Mouse (Mus musculus): Measurements from ENCODE around the gene Ift43. TPM values are rescaled to one million over a fixed set of nuclear protein-coding genes. Genes with fewer than 3 reads are reported as not detected.
A peak's percentile ranks its signal among the peaks of the same experiment; 100 is the strongest.

The Ift43 gene
- polyA plus RNA-seq, 1 experiment from 2014 or later = 80.3 TPM

- Histone ChIP-seq H3K4me1 (ENCODE audit: control insufficient read depth, insufficient read depth, low read length) (peaks cover 6% of the 10 kb centered on the region; the same call in 1 of the 2 replicates), H3K9me3 (ENCODE audit: control insufficient read depth, low read length) (no peaks in the 10 kb centered on the region), H3K4me3 (ENCODE audit: low read depth, low read length) (no peak overlapping the region), H3K4me2 (ENCODE audit: low read depth, low read length) (no peak overlapping the region), H3K27me3 (replicated peaks; ENCODE audit: control insufficient read depth, insufficient read depth, low read length) (no peaks in the 10 kb centered on the region), H3K36me3 (ENCODE audit: control insufficient read depth, insufficient read depth, low read length) (peaks cover 24% of the 10 kb centered on the region), H3K27ac (replicated peaks; ENCODE audit: low read depth, low read length) (no peak overlapping the region), H3K9ac (ENCODE audit: low read depth, low read length) (no peak overlapping the region)
- no peak for ATAC-seq (ENCODE audit: low read depth)
- DNase-seq (ENCODE audit: low spot score) = no peak
- 85% methylated on average over 7 of the region's 7 CpGs for WGBS
Measured at GRCm38 (mm10) chr12:86085873-86086272, 3.5 kb downstream of the Ift43 start.

GRCm38 (mm10) chr12:86086550-86086949 is 4.2 kb downstream of the Ift43 start:
- no peak overlapping the region for H3K9ac ChIP-seq (ENCODE audit: low read depth, low read length)
- H3K4me1 ChIP-seq (ENCODE audit: control insufficient read depth, insufficient read depth, low read length) = peaks cover 11% of the 10 kb centered on the region
- H3K27ac ChIP-seq (replicated peaks; ENCODE audit: low read depth, low read length) = no peak overlapping the region
- H3K4me3 ChIP-seq (ENCODE audit: low read depth, low read length) = no peak overlapping the region
- ATAC-seq (ENCODE audit: low read depth) (no peak), DNase-seq (ENCODE audit: low spot score) (no peak)
- H3K9me3 ChIP-seq (ENCODE audit: control insufficient read depth, low read length) = no peaks in the 10 kb centered on the region
- no peak overlapping the region for H3K4me2 ChIP-seq (ENCODE audit: low read depth, low read length)
- H3K36me3 ChIP-seq (ENCODE audit: control insufficient read depth, insufficient read depth, low read length) = peaks cover 24% of the 10 kb centered on the region
- no peaks in the 10 kb centered on the region for H3K27me3 ChIP-seq (replicated peaks; ENCODE audit: control insufficient read depth, insufficient read depth, low read length)
- 76% methylated on average over 7 of the region's 8 CpGs for WGBS

GRCm38 (mm10) chr12:86088042-86088441 is 5.7 kb downstream of the Ift43 start:
- no peaks in the 10 kb centered on the region for H3K9me3 ChIP-seq (ENCODE audit: control insufficient read depth, low read length)
- H3K4me3 ChIP-seq (ENCODE audit: low read depth, low read length) = no peak overlapping the region
- 66% methylated on average over 7 of the region's 7 CpGs for WGBS
- ATAC-seq (ENCODE audit: low read depth) (no peak), DNase-seq (ENCODE audit: low spot score) (no peak)
- peaks cover 13% of the 10 kb centered on the region for H3K4me1 ChIP-seq (ENCODE audit: control insufficient read depth, insufficient read depth, low read length)
- peaks cover 24% of the 10 kb centered on the region for H3K36me3 ChIP-seq (ENCODE audit: control insufficient read depth, insufficient read depth, low read length)
- H3K9ac ChIP-seq (ENCODE audit: low read depth, low read length) = no peak overlapping the region
- H3K27me3 ChIP-seq (replicated peaks; ENCODE audit: control insufficient read depth, insufficient read depth, low read length) = no peaks in the 10 kb centered on the region
- no peak overlapping the region for H3K4me2 ChIP-seq (ENCODE audit: low read depth, low read length)
- H3K27ac ChIP-seq (replicated peaks; ENCODE audit: low read depth, low read length) = no peak overlapping the region

GRCm38 (mm10) chr12:86090764-86091163 is 8.4 kb downstream of the Ift43 start:
- H3K4me2 ChIP-seq (ENCODE audit: low read depth, low read length) = no peak overlapping the region

GRCm38 (mm10) chr12:86091601-86092132 is 9.3 kb downstream of the Ift43 start:
- Histone ChIP-seq H3K4me1 (ENCODE audit: control insufficient read depth, insufficient read depth, low read length) (peaks cover 9% of the 10 kb centered on the region), H3K4me3 (ENCODE audit: low read depth, low read length) (no peak overlapping the region), H3K9me3 (ENCODE audit: control insufficient read depth, low read length) (no peaks in the 10 kb centered on the region), H3K27me3 (replicated peaks; ENCODE audit: control insufficient read depth, insufficient read depth, low read length) (no peaks in the 10 kb centered on the region), H3K4me2 (ENCODE audit: low read depth, low read length) (peak overlapping the region; percentile 14; the same call in 1 of the 2 replicates), H3K27ac (replicated peaks; ENCODE audit: low read depth, low read length) (no peak overlapping the region), H3K9ac (ENCODE audit: low read depth, low read length) (no peak overlapping the region), H3K36me3 (ENCODE audit: control insufficient read depth, insufficient read depth, low read length) (peaks cover 16% of the 10 kb centered on the region)
- DNase-seq (ENCODE audit: low spot score) (peak; percentile 55), ATAC-seq (ENCODE audit: low read depth) (peak; percentile 45; the same call in 1 of the 2 replicates)
- WGBS = 29% methylated on average over 18 of the region's 18 CpGs

More at GRCm38 (mm10) chr12:86090764-86091163, 8.4 kb downstream of the Ift43 start:
- no peak overlapping the region for H3K9ac ChIP-seq (ENCODE audit: low read depth, low read length)
- no peaks in the 10 kb centered on the region for H3K27me3 ChIP-seq (replicated peaks; ENCODE audit: control insufficient read depth, insufficient read depth, low read length)
- WGBS = 62% methylated on average over 4 of the region's 4 CpGs
- no peaks in the 10 kb centered on the region for H3K9me3 ChIP-seq (ENCODE audit: control insufficient read depth, low read length)
- peaks cover 9% of the 10 kb centered on the region for H3K4me1 ChIP-seq (ENCODE audit: control insufficient read depth, insufficient read depth, low read length)
- H3K27ac ChIP-seq (replicated peaks; ENCODE audit: low read depth, low read length) = no peak overlapping the region
- no peak overlapping the region for H3K4me3 ChIP-seq (ENCODE audit: low read depth, low read length)
- DNase-seq (ENCODE audit: low spot score) (no peak), ATAC-seq (ENCODE audit: low read depth) (no peak)
- H3K36me3 ChIP-seq (ENCODE audit: control insufficient read depth, insufficient read depth, low read length) = peaks cover 22% of the 10 kb centered on the region

- H3K27ac ChIP-seq (replicated peaks; ENCODE audit: low read depth, low read length) = no peak overlapping the region
- no peaks in the 10 kb centered on the region for H3K9me3 ChIP-seq (ENCODE audit: control insufficient read depth, low read length)
- DNase-seq (ENCODE audit: low spot score) (no peak), ATAC-seq (ENCODE audit: low read depth) (no peak)
- H3K4me3 ChIP-seq (ENCODE audit: low read depth, low read length) = no peak overlapping the region
- H3K27me3 ChIP-seq (replicated peaks; ENCODE audit: control insufficient read depth, insufficient read depth, low read length) = no peaks in the 10 kb centered on the region
- H3K36me3 ChIP-seq (ENCODE audit: control insufficient read depth, insufficient read depth, low read length) = peaks cover 9% of the 10 kb centered on the region
- peaks cover 9% of the 10 kb centered on the region for H3K4me1 ChIP-seq (ENCODE audit: control insufficient read depth, insufficient read depth, low read length)
- H3K4me2 ChIP-seq (ENCODE audit: low read depth, low read length) = no peak overlapping the region
- no peak overlapping the region for H3K9ac ChIP-seq (ENCODE audit: low read depth, low read length)
- 92% methylated on average over 4 of the region's 4 CpGs for WGBS
Measured at GRCm38 (mm10) chr12:86094075-86094474, 11.7 kb downstream of the Ift43 start.

- Histone ChIP-seq H3K4me1 (ENCODE audit: control insufficient read depth, insufficient read depth, low read length) (peaks cover 12% of the 10 kb centered on the region), H3K4me2 (ENCODE audit: low read depth, low read length) (no peak overlapping the region), H3K27me3 (replicated peaks; ENCODE audit: control insufficient read depth, insufficient read depth, low read length) (no peaks in the 10 kb centered on the region), H3K27ac (replicated peaks; ENCODE audit: low read depth, low read length) (no peak overlapping the region), H3K4me3 (ENCODE audit: low read depth, low read length) (no peak overlapping the region), H3K9me3 (ENCODE audit: control insufficient read depth, low read length) (no peaks in the 10 kb centered on the region), H3K9ac (ENCODE audit: low read depth, low read length) (no peak overlapping the region), H3K36me3 (ENCODE audit: control insufficient read depth, insufficient read depth, low read length) (0 out of 2 replicates have a peak, but pooled peaks cover 4% of the 10 kb centered on the region)
- ATAC-seq (ENCODE audit: low read depth) = no peak
- WGBS = 88% methylated on average over 4 of the region's 4 CpGs
- no peak for DNase-seq (ENCODE audit: low spot score)
Measured at GRCm38 (mm10) chr12:86095806-86096205, 13.5 kb downstream of the Ift43 start.

- H3K27me3 ChIP-seq (replicated peaks; ENCODE audit: control insufficient read depth, insufficient read depth, low read length) = no peaks in the 10 kb centered on the region
- H3K4me1 ChIP-seq (ENCODE audit: control insufficient read depth, insufficient read depth, low read length) = 0 out of 2 replicates have a peak, but pooled peaks cover 7% of the 10 kb centered on the region
- no peak overlapping the region for H3K4me3 ChIP-seq (ENCODE audit: low read depth, low read length)
- ATAC-seq (ENCODE audit: low read depth) = no peak
- no peaks in the 10 kb centered on the region for H3K9me3 ChIP-seq (ENCODE audit: control insufficient read depth, low read length)
- no peak overlapping the region for H3K9ac ChIP-seq (ENCODE audit: low read depth, low read length)
- 84% methylated on average over 11 of the region's 11 CpGs for WGBS
- H3K27ac ChIP-seq (replicated peaks; ENCODE audit: low read depth, low read length) = no peak overlapping the region
- no peak for DNase-seq (ENCODE audit: low spot score)
- no peak overlapping the region for H3K4me2 ChIP-seq (ENCODE audit: low read depth, low read length)
- H3K36me3 ChIP-seq (ENCODE audit: control insufficient read depth, insufficient read depth, low read length) = 0 out of 2 replicates have a peak, but pooled peaks cover 4% of the 10 kb centered on the region
Measured at GRCm38 (mm10) chr12:86097781-86098180, 15.4 kb downstream of the Ift43 start.

- peak overlapping the region; percentile 55; the same call in 1 of the 2 replicates for H3K27ac ChIP-seq (replicated peaks; ENCODE audit: low read depth, low read length)
Measured at GRCm38 (mm10) chr12:86100711-86101110, 18.4 kb downstream of the Ift43 start.

More at GRCm38 (mm10) chr12:86100711-86101110, 18.4 kb downstream of the Ift43 start:
- Histone ChIP-seq H3K4me2 (ENCODE audit: low read depth, low read length) (no peak overlapping the region), H3K27me3 (replicated peaks; ENCODE audit: control insufficient read depth, insufficient read depth, low read length) (no peaks in the 10 kb centered on the region), H3K9ac (ENCODE audit: low read depth, low read length) (no peak overlapping the region), H3K9me3 (ENCODE audit: control insufficient read depth, low read length) (no peaks in the 10 kb centered on the region), H3K4me1 (ENCODE audit: control insufficient read depth, insufficient read depth, low read length) (peaks cover 19% of the 10 kb centered on the region; the same call in 1 of the 2 replicates), H3K4me3 (ENCODE audit: low read depth, low read length) (no peak overlapping the region), H3K36me3 (ENCODE audit: control insufficient read depth, insufficient read depth, low read length) (0 out of 2 replicates have a peak, but pooled peaks cover 4% of the 10 kb centered on the region)
- ATAC-seq (ENCODE audit: low read depth) (peak; percentile 76), DNase-seq (ENCODE audit: low spot score) (no peak)
- WGBS = 26% methylated on average over 3 of the region's 3 CpGs
